9 mouse cellular contexts compared by ENCODE assay signal in genomic region chr3:88449395-88450023, GRCm38 (mm10). TPM values are rescaled to one million over a fixed set of nuclear protein-coding genes. Genes with fewer than 3 reads are reported as not detected.
DNase-seq lines count a peak whose midpoint lies in the region; ATAC-seq and TF ChIP-seq lines count a peak whose summit lies in the region.
"Had no signal": no experiment of that assay in that cellular context is flagged by ENCODE, and none has a peak within 500 bp of the region (broad histone marks: within the 10 kb centered on the region; RNA-seq: fewer than 3 reads in every experiment).

No protein-coding gene starts in this region.

- DNase-seq in left cerebral cortex, postnatal 4 days: peak; percentile 65
- DNase-seq in left cerebral cortex, postnatal 25 days (ENCODE audit: low spot score in 2 of 2): no peak
- peak; percentile 60 to 65 for DNase-seq in cerebellum, postnatal 14 days
- no peak for DNase-seq in liver, adult 2 months (ENCODE audit: extremely low read depth, low read depth, low spot score)
- peak; percentile 53 for DNase-seq in testis, postnatal 14 days (ENCODE audit: low spot score)
- no peak for DNase-seq in spleen, postnatal 4 days (ENCODE audit: low spot score in 2 of 2)

- WGBS in heart, embryonic 12.5 days: 8% methylated on average over 21 of the region's 21 CpGs
- WGBS in liver, adult 2 months: 65% methylated on average over 21 of the region's 21 CpGs

- no peak overlapping the region for H3K27ac ChIP-seq in heart, embryonic 12.5 days (ENCODE audit: poor library complexity, severe bottlenecking)
- H3K27ac ChIP-seq in liver, adult 2 months (replicated peaks; ENCODE audit: insufficient read depth, low read depth, low read length): no peak overlapping the region
- H3K27ac ChIP-seq: liver, embryonic 14.5 days had no signal

- no peak for TF ChIP-seq CTCF in liver, adult 2 months (IDR thresholded peaks at IDR 0.05; ENCODE audit: low read depth, low read length)

- TF ChIP-seq POLR2A in liver, adult 2 months (IDR thresholded peaks at IDR 0.05; ENCODE audit: extremely low read depth, insufficient read depth, low read length): no peak

- ATAC-seq in heart, embryonic 12.5 days (ENCODE audit: insufficient number of reproducible peaks, low FRiP score): peak; percentile 52; the same call in 1 of the 2 replicates
- no peak for ATAC-seq in megakaryocyte progenitor cell, adult 5-6 weeks (replicated peaks; ENCODE audit: poor library complexity)

- H3K27me3 ChIP-seq in heart, embryonic 12.5 days (replicated peaks): peaks cover 66% of the 10 kb centered on the region
- no peaks in the 10 kb centered on the region for H3K27me3 ChIP-seq in liver, adult 2 months (ENCODE audit: control insufficient read depth, insufficient read depth, low read length)

- peaks cover 28% of the 10 kb centered on the region for H3K4me1 ChIP-seq in heart, embryonic 12.5 days (replicated peaks)
- peaks cover 13% of the 10 kb centered on the region for H3K4me1 ChIP-seq in liver, adult 2 months (ENCODE audit: control insufficient read depth, insufficient read depth, low read length)

- peak overlapping the region; percentile 59 for H3K4me2 ChIP-seq in heart, embryonic 12.5 days

- intact Hi-C loops in left cerebral cortex, postnatal 4 days (cut with DNase I): no loop called here
- intact Hi-C loops in left cerebral cortex, postnatal 25 days (cut with DNase I): no loop called here

- peaks cover 10% of the 10 kb centered on the region; the same call in 1 of the 2 replicates for H3K79me2 ChIP-seq in liver, adult 2 months (ENCODE audit: control insufficient read depth, insufficient read depth, low read length)

- H3K4me3 ChIP-seq in heart, embryonic 12.5 days: peak overlapping the region; percentile 20
- peak overlapping the region; percentile 22; the same call in 1 of the 2 replicates for H3K4me3 ChIP-seq in liver, adult 2 months (ENCODE audit: insufficient read depth, low read depth, low read length)

- no peaks in the 10 kb centered on the region for H3K9me3 ChIP-seq in heart, embryonic 12.5 days (replicated peaks)

- no peaks in the 10 kb centered on the region for H3K36me3 ChIP-seq in heart, embryonic 12.5 days
- peaks cover 50% of the 10 kb centered on the region for H3K36me3 ChIP-seq in liver, adult 2 months (ENCODE audit: control insufficient read depth, insufficient read depth, low read length)

- H3K9ac ChIP-seq in heart, embryonic 12.5 days: peak overlapping the region; percentile 17; the same call in 1 of the 2 replicates
- peak overlapping the region; percentile 36; the same call in 1 of the 2 replicates for H3K9ac ChIP-seq in liver, adult 2 months (ENCODE audit: low read depth, low read length)
- H3K9ac ChIP-seq: liver, embryonic 14.5 days had no signal

RNA-seq across cellular contexts. Expression of gene Sema4a, which starts 11.5 kb away (rescaled TPM):
- 10 to 100 TPM; 58.1 to 58.4 TPM for total RNA-seq in left cerebral cortex, postnatal 4 days (2021)
- total RNA-seq in left cerebral cortex, postnatal 25 days (2021): 10 to 100 TPM; 49.2 to 57.9 TPM
- polyA plus RNA-seq in heart, embryonic 12.5 days (2016; fragmentation: Nextera tagmentation; extraction: Ambion mirVana): 0.92 and 1.3 TPM in 2 replicates
- total RNA-seq in liver, adult 2 months (2014; rRNA removed): 23.4 and 37.9 TPM in 2 replicates
- polyA plus RNA-seq in liver, adult 2 months (2012; rRNA removed): 109 and 117 TPM in 2 replicates
- total RNA-seq in megakaryocyte progenitor cell, adult 5-6 weeks (2015): 32.7 and 43.1 TPM in 2 replicates
- 25.9 and 39.4 TPM in 2 replicates for total RNA-seq in megakaryocyte progenitor cell, adult 5-6 weeks (2017)

RNA-seq across cellular contexts. Expression of gene Slc25a44, which starts 24.6 kb away (rescaled TPM):
- total RNA-seq in left cerebral cortex, postnatal 4 days (2021): 10 to 100 TPM; 43.7 to 47.7 TPM
- total RNA-seq in left cerebral cortex, postnatal 25 days (2021): 10 to 100 TPM; 77.4 to 79.3 TPM
- polyA plus RNA-seq in heart, embryonic 12.5 days (2016; fragmentation: Nextera tagmentation; extraction: Ambion mirVana): 14.1 and 14.3 TPM in 2 replicates
- total RNA-seq in liver, adult 2 months (2014; rRNA removed): 26.1 and 28.1 TPM in 2 replicates
- 57.0 and 60.9 TPM in 2 replicates for polyA plus RNA-seq in liver, adult 2 months (2012; rRNA removed)
- total RNA-seq in megakaryocyte progenitor cell, adult 5-6 weeks (2015): 10.3 and 11.1 TPM in 2 replicates
- total RNA-seq in megakaryocyte progenitor cell, adult 5-6 weeks (2017): 16.2 and 17.9 TPM in 2 replicates

RNA-seq across cellular contexts. Expression of gene Pmf1, which starts 39.4 kb away (rescaled TPM):
- 10 to 100 TPM; 15.7 to 16.0 TPM for total RNA-seq in left cerebral cortex, postnatal 4 days (2021)
- 1 to 10 TPM; 5.1 to 6.2 TPM for total RNA-seq in left cerebral cortex, postnatal 25 days (2021)
- 100 and 104 TPM in 2 replicates for polyA plus RNA-seq in heart, embryonic 12.5 days (2016; fragmentation: Nextera tagmentation; extraction: Ambion mirVana)
- 12.9 and 16.5 TPM in 2 replicates for total RNA-seq in liver, adult 2 months (2014; rRNA removed)
- polyA plus RNA-seq in liver, adult 2 months (2012; rRNA removed): 59.0 and 68.1 TPM in 2 replicates
- total RNA-seq in megakaryocyte progenitor cell, adult 5-6 weeks (2015): 161 and 165 TPM in 2 replicates
- 121 and 129 TPM in 2 replicates for total RNA-seq in megakaryocyte progenitor cell, adult 5-6 weeks (2017)

Comparison
In these comparisons a context has a peak if more than half of its experiments do, and no peak if none do; other contexts are left out.
1. DNase-seq: peak in left cerebral cortex, postnatal 4 days (single experiment), cerebellum, postnatal 14 days (2 of 2) and testis, postnatal 14 days (single experiment); none in left cerebral cortex, postnatal 25 days (0 of 2), liver, adult 2 months (single experiment) and spleen, postnatal 4 days (0 of 2).